Mouse (Mus musculus): Measurements from ENCODE around the gene Mymk.

DNA sequence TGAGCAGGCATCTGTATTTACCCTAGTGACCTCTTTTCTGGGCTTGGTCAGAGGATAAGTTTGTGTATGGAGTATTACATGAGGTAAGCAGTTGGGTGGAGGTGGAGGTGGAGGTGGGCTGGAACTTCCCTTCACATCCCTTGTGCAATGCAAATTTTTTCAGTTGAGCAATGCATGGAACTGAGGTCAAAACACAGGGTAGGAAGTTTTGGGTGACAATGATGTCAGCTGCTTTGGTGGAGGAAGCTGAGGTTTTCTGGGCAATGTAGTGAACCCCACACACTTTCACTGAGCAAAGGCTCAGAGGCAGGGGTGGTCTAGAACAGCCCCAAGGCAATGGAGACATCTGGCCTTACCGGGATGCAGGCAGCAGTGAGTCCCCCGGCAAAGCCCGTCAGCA lies 46.4 kb downstream of the Mymk start:
- TF ChIP-seq CTCF (IDR thresholded peaks at IDR 0.05; ENCODE audit: insufficient read depth, low read length) (no peak), POLR2A (IDR thresholded peaks at IDR 0.05; ENCODE audit: borderline replicate concordance, extremely low read depth, low read depth, low read length) (no peak)

Measured in lung, adult 2 months (tissue).